Mouse (Mus musculus): ENCODE measurements around the gene Tex46.

DNA sequence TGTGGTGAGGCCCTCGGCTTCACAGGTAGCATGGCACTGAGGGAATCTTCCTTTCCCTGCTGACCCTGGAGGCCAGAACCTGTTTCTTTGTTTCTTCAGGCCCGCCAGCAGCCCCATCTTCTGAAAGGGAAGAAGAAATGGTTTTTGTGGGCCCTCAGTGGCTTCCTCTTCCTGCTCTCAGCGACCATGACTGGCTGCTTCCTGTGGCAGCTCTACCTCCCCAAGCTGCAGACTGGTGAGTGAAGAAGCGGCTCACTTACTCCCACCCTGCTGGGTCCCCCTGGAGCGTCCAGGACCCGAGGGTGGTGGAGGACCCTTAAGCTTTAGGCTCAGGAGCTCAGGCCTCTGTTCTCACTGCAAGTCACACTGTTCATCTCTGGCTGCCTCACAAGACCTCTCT lies 16.4 kb downstream of the Tex46 start:
- TF ChIP-seq EP300 (IDR thresholded peaks at IDR 0.05) (no peak), CTCF (IDR thresholded peaks at IDR 0.05) (no peak)
